Mouse (Mus musculus) CD4-positive, CD25-positive, alpha-beta regulatory T cell, adult 2 months (primary cell): Measurements from ENCODE around the gene Olfr1406.
"Not testable (repeated sequence)": the region's sequence is repeated elsewhere in the genome, so short reads cannot be mapped to it uniquely, and the experiment has no call there.

Source experiments
- DNase-seq: peaks from one replicate; pipeline ENCODE4 v3.0.0-alpha.2; 2012; ENCODE audit warnings: low read depth, low spot score

Olfr1406 gene

DNA sequence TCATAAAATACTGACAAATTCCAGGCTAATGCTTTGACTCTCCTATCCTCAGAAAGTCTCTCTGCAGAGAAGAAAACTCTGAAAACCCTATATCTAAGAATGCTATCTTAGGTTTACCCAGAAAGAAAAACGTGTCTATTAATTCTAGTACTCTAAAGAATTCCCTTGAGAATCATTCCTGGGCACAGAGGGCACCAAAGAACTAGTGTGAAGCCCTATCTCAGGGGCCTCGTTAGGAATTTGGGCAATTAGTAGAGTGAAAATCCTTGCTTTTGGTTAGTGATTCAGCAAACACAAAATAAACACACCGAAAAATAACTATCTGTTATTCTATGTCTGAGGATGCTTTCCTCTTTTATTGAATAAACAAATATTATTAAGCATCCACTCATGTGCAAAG is at the start of gene Olfr1406:
Olfr1406 (minus strand) TSS at position 101 of the 400 bp plus-strand sequence.
- DNase-seq = no peak

GRCm38 (mm10) chr1:173237004-173237403 is 46.6 kb upstream of the Olfr1406 start:
- DNase-seq = not testable (repeated sequence)

GRCm38 (mm10) chr1:173227081-173227480 is 36.6 kb upstream of the Olfr1406 start, which contains the start of gene Fcer1a:
Fcer1a (minus strand) TSS chr1:173227214.
- no peak for DNase-seq

GRCm38 (mm10) chr1:173216481-173216880 is 26.0 kb upstream of the Olfr1406 start:
- no peak for DNase-seq

GRCm38 (mm10) chr1:173212092-173212491 is 21.7 kb upstream of the Olfr1406 start, which contains the start of gene Olfr1404:
Olfr1404 (plus strand) TSS chr1:173212392.
- no peak for DNase-seq

GRCm38 (mm10) chr1:173197508-173197907 is 7.1 kb upstream of the Olfr1406 start, which contains the start of gene Olfr218:
Olfr218 (plus strand) TSS chr1:173197808.
- DNase-seq = no peak

GRCm38 (mm10) chr1:173196359-173196758 is 5.9 kb upstream of the Olfr1406 start:
- no peak for DNase-seq

- no peak for DNase-seq
Observed at GRCm38 (mm10) chr1:173192059-173192458, 1.6 kb upstream of the Olfr1406 start.

DNA sequence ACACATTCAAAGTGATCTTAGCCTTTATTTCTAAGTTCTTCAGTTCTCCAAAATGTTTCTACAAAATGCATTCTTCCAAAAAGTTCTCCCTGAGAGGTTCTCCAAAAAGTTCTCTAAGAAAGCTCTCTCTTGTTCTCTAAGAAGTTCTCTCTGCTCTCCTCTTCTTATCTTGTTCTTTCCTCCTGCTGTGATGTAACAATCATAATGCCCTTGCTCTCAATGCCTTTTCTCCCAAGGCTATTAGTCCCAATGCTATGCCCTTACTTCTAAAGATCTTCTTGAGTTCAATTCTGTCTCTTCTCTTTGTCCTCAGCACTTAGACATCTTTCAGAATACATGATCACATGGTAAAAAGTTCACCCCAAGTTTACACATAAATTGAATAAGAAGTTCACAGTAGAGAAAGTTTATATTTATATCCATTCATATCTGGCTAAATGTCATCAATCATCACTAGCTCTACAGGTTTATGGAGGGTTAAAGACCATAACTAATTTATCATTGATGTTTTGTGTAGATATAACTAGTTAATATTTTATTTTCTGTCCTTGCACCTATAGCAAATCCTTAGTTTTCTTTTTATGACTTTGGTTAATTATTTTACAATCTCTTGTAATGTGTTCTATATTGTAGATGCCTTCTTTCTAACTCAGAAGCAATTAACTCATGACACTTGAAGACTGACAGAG is 16.1 kb downstream of the Olfr1406 start:
- no peak for DNase-seq

- DNase-seq = no peak
Observed at GRCm38 (mm10) chr1:173137274-173137673, 53.2 kb downstream of the Olfr1406 start, which contains the start of gene Olfr1408. Olfr1408 (minus strand) TSS chr1:173137374.
